Mouse (Mus musculus): ENCODE measurements around the gene Ccn5.
A peak's percentile ranks its signal among the peaks of the same experiment; 100 is the strongest.

Ccn5 gene

DNA sequence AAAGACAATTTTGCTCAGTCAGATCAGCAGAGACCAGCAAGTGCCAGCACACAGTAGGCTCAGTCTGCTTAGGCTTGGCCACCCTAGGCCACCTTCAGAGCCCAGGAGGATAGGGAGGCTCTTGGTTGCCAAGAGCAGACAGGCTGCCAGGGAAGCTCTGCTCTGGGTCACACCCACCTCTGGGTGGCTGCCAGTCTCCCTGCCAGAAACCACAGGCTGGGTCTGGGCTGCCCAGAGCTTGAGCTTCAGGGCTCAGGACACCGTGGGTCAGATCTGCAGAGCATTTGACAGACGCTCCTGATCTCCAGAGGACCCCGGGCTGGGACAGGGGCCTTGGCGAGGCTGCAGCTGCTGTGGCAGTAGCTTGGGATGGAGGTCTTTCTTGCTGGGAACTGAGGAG lies at the start of gene Ccn5:
Ccn5 (plus strand) TSS at position 255 of the 400 bp plus-strand sequence.
- peak; percentile 89 for DNase-seq (ENCODE audit: low read depth, low spot score)

GRCm38 (mm10) chr2:163776661-163777060 lies 44.0 kb upstream of the Ccn5 start:
- DNase-seq (ENCODE audit: low read depth, low spot score) = no peak

DNA sequence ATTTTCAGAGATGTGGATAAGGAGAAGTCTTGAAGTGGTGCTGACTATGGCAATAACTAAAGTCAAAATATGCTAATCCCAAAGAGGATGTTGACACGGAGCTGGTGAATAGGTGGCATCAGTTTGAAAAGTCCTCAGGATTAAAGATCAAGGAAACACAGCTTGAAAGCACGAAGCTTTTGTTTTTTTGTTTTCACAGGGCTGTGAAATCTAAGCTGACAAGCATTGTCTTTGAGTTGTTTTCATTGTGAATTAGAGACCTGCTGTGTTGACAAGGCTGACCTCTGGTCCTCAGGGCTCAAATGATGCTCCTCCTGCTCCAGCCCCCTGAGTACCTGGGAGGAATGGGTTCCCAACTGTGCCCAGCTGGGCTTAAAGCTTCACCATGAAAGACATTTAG lies 43.6 kb upstream of the Ccn5 start:
- DNase-seq (ENCODE audit: low read depth, low spot score) = no peak

GRCm38 (mm10) chr2:163778896-163779295 lies 41.8 kb upstream of the Ccn5 start:
- no peak for DNase-seq (ENCODE audit: low read depth, low spot score)

GRCm38 (mm10) chr2:163783368-163783767 lies 37.3 kb upstream of the Ccn5 start:
- no peak for DNase-seq (ENCODE audit: low read depth, low spot score)

DNA sequence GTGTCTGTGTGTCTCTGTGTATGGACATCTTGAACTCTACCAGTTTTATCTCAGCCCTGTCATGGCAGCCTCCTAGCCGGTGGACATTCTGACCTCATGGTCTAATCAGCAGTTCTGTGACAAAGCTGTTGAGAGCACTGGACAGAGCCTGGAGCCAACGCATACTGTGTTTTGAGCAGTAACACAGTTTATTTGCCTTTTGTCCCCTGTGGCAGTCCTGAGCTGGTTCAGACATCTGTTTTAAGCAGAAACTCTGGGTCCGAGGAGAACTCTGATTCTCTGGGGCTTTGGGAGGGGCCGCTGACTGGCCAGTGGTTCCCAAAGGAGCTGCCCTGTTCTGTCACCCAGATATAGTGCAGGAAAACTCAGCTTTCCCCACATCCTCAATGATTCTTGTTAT lies 36.8 kb upstream of the Ccn5 start:
- no peak for DNase-seq (ENCODE audit: low read depth, low spot score)

GRCm38 (mm10) chr2:163787086-163787485 lies 33.6 kb upstream of the Ccn5 start:
- DNase-seq (ENCODE audit: low read depth, low spot score) = no peak

- DNase-seq (ENCODE audit: low read depth, low spot score) = peak; percentile 86
Observed at GRCm38 (mm10) chr2:163787709-163788108, 33.0 kb upstream of the Ccn5 start.

DNA sequence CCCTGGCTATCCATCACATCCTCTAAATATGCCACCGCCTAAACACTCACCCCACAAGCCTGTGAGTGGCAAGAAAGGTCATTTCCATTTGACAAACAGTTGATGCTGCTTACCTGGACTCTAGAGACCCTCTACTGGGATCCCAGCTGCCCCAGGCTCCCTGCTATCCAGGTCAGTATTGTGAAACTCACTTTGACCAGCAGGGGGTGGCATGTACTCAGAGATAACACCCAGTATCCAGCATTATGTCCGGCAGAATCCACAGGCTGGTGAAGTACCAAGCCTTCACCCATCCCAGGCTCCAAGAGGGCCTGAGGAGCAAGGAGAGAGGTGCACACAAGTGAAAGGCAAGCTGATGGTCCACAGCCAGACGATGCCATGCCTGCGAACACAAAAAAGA lies 32.2 kb upstream of the Ccn5 start:
- peak; percentile 72 for DNase-seq (ENCODE audit: low read depth, low spot score)

DNA sequence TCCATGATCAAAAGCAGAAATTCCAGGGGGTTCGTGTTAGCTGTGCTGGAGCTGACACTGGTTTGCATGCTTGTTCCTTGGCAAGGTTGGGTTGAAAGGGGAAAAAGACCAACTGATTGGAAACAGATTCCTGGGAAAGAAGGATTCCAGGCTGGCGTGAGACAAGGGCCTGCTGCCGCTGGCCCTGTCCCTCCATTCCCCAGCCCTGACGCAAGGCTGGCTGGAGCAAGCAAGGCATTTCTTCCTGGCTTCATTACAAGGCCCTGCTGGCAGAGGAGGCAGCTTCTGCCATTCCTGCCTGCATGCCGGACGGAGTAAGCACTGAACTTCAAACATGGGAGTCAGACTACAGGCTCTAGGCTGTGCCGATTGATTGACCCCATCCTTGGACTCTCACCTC lies 22.2 kb upstream of the Ccn5 start:
- DNase-seq (ENCODE audit: low read depth, low spot score) = no peak

DNA sequence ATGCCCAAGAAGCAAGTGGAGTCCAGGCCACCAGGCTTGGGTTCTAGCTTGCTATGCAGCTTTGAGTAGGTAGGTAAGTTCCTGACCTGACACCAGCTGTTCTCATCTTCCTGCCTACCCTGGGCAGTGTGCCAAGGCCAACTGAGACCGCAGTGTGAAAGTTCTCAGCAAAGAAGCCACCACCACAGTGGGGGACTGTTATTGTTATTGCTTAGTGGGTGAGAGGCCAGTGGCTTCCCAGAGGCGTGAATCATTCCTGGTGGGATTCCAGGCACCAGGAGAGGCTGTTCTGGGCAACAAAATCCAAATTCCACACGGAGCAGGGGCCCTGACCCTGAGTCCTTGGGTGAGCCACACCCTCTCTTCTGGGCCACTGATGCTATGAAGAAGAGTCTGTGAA lies 19.8 kb upstream of the Ccn5 start:
- DNase-seq (ENCODE audit: low read depth, low spot score) = peak; percentile 16

- DNase-seq (ENCODE audit: low read depth, low spot score) = no peak
Observed at GRCm38 (mm10) chr2:163801406-163801805, 19.3 kb upstream of the Ccn5 start.

DNA sequence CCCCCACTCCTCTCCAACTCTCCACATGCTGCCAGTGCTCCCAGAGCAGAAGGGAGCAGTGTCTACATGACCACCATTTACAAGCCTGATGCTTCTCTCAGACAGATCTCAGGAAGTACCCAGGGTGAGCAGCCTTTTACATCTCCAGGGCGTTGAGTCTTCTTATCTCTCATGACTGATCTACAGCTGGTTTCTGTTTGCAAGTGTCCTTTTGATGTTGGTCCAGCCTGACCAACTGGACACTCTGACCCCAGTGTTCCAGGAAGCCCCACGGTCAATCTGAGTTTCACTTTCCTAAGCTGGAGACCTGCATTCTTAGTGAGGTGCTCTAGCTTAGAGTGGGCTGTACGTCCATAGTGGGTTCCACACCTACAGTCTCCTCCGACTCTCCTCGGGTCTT lies 16.8 kb upstream of the Ccn5 start:
- no peak for DNase-seq (ENCODE audit: low read depth, low spot score)

DNA sequence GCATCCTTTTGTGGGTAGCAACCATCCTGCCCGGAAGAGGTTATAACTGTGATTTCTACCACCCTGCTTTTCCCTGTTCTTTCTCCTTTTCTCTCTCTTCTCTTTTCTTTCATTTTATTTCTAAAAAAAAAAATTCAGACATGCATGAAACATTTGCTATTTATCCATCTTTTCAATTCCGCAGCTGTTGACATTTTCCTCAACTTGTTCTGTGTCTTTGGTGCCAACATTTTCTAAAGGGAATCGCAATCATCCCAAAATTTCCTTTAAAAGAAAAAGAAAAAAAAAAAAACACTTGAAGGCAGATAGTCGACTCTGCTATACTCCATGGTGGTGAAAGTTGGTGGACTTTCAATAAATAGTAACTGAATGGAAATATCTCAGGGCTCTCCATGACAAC lies 11.5 kb upstream of the Ccn5 start:
- DNase-seq (ENCODE audit: low read depth, low spot score) = peak; percentile 53

GRCm38 (mm10) chr2:163809704-163810103 lies 11.0 kb upstream of the Ccn5 start:
- no peak for DNase-seq (ENCODE audit: low read depth, low spot score)

GRCm38 (mm10) chr2:163813077-163813476 lies 7.6 kb upstream of the Ccn5 start:
- peak; percentile 13 for DNase-seq (ENCODE audit: low read depth, low spot score)

- DNase-seq (ENCODE audit: low read depth, low spot score) = no peak
Observed at GRCm38 (mm10) chr2:163814739-163815465, 5.8 kb upstream of the Ccn5 start.

DNA sequence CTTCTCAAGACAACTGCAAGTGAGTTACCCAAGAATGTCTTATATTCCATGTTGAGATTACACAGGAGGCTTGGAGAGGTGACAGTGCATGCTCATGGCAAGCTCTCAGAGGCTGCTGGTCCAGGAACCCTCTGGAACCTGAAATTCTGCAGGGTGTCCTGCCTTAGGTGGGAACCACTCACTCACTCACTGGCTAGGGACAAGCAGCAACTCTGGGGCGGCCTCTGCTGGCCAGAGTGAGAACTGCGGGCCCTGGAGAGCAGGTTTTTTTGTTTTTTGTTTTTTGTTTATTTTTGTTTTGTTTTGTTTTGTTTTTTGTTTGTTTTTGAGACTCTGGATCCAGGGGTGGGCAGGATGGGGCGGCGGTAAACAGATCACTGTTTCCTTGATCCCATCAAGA lies 2.6 kb downstream of the Ccn5 start:
- peak; percentile 37 for DNase-seq (ENCODE audit: low read depth, low spot score)

DNA sequence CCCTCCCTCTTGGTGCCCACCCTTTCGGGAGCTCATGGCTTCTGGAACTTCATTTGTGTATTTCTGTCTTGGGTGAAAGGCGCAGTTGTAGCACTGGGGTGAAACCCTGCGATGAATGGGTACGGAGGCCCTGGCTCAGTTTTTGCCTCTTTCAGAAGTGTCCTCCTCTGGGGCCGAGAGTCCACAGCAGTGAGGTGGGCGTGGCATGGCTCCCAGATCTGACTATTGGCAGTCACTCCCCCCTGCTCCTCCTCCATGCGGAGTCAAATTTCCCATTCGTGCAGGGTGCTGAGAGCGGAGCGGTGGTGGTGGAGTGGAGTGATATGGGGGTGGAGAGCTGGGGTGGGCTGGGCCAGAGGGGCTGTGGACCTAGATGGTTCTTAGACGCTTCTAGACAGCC lies 3.1 kb downstream of the Ccn5 start:
- no peak for DNase-seq (ENCODE audit: low read depth, low spot score)

DNA sequence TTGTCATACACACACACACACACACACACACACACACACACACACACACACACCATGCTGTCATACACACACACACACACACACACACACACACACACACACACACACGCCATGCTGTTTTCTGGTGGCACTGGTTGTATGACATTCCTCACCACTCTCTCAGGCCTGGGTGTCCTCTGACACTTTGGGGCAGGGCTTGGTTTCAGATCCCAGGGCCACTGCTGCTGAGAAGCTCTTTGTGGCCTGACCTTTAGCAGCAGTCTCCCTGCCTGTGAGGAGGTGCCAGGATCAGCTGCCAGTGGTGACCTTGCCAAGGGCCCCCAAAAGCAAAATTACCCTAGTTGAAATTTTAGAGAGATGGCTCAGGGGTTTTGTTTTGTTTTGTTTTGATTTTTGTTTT lies 5.2 kb downstream of the Ccn5 start:
- DNase-seq (ENCODE audit: low read depth, low spot score) = no peak

DNA sequence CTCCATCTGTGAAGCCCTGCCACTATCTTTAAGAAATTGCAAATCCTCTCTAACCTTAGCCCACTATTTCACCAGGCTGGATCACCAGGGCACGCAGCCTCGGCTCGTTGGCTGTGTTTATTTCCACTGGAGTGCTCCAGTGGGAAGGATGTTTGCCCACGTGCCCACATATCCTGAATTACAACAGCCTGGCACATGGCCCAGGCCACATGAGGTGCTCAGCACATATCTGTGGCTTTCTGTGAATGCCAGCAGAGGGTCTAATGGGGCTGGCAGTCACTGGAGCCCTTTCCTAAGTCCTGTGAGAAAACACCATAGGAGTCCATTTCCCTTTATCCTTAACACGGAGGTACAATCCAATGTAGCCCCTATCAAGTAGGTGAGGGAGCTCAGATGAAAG lies 5.8 kb downstream of the Ccn5 start:
- no peak for DNase-seq (ENCODE audit: low read depth, low spot score)

- no peak for DNase-seq (ENCODE audit: low read depth, low spot score)
Observed at GRCm38 (mm10) chr2:163831163-163831562, 10.5 kb downstream of the Ccn5 start.

GRCm38 (mm10) chr2:163838043-163838442 lies 17.4 kb downstream of the Ccn5 start:
- DNase-seq (ENCODE audit: low read depth, low spot score) = peak; percentile 87

DNA sequence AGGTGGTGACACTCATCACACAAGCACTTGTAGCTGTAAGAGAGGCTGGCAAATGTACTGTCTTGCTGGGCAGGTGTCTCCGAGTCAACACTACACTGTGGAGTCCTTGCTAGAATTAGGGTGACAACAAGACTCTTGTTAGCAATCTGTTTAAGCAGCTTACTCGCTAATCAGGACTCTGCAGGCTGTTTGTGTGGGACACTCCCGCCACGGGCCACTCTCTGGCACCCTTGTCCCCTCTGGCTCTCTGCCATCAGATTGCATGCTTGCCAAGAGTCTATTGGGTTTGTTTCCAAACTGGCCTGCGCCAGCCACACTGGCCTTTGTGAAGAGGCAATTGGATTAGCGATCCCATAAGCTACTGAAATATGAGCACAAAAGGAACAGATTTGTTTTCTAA lies 18.9 kb downstream of the Ccn5 start:
- peak; percentile 80 for DNase-seq (ENCODE audit: low read depth, low spot score)

All from brain, adult 2 months (tissue).